Mouse (Mus musculus) stomach, embryonic 16.5 days (tissue): ENCODE measurements around the gene Tsc22d4. TPM values are rescaled to one million over a fixed set of nuclear protein-coding genes. Genes with fewer than 3 reads are reported as not detected.

Experiments used
- ATAC-seq: fragments of 200-750 bp; cut with Nextera tagmentation; 2 replicates; pipeline ENCODE4 v1.8.0; 2017; ENCODE audit warnings: moderate number of reproducible peaks, moderate TSS enrichment; ENCODE audit not compliant: insufficient read depth, low FRiP score
- H3K27ac ChIP-seq: fragments of 300-500 bp; sonication (generic); 2 replicates; pipeline ENCODE4 v1.5.1; 2014; ENCODE audit warnings: low read length
- H3K27me3 ChIP-seq: fragments of 300-500 bp; sonication (generic); 2 replicates; pipeline ENCODE4 v1.6.1; 2014; ENCODE audit warnings: low read length, control low read depth, mixed read lengths; ENCODE audit not compliant: control insufficient read depth, insufficient read depth
- H3K36me3 ChIP-seq: fragments of 300-500 bp; sonication (generic); 2 replicates; pipeline ENCODE4 v1.6.1; 2014; ENCODE audit warnings: low read length; ENCODE audit not compliant: control insufficient read depth, insufficient read depth
- H3K4me1 ChIP-seq: fragments of 300-500 bp; sonication (generic); 2 replicates; pipeline ENCODE4 v1.6.1; 2014; ENCODE audit warnings: low read length, control low read depth, mixed read lengths; ENCODE audit not compliant: control insufficient read depth, insufficient read depth
- H3K4me2 ChIP-seq: fragments of 300-500 bp; sonication (generic); 2 replicates; pipeline ENCODE4 v1.6.1; 2014; ENCODE audit warnings: low read depth, low read length, mixed read lengths
- H3K4me3 ChIP-seq: fragments of 300-500 bp; sonication (generic); replicated peaks from 2 replicates; pipeline ENCODE4 v1.5.1; 2014; ENCODE audit warnings: mild to moderate bottlenecking, low read length
- H3K9ac ChIP-seq: fragments of 300-500 bp; sonication (generic); 2 replicates; pipeline ENCODE4 v1.6.1; 2014; ENCODE audit warnings: low read length
- H3K9me3 ChIP-seq: fragments of 300-500 bp; sonication (generic); replicated peaks from 2 replicates; pipeline ENCODE4 v1.6.1; 2016; ENCODE audit warnings: low read length, control low read depth; ENCODE audit not compliant: control insufficient read depth
- WGBS: fragments of 180-500 bp; shearing (Covaris S2); extraction: QIAGEN DNeasy Blood & Tissue Kit; methylation state at CpG from one replicate; pipeline ENCODE4 v1.1.7; 2014; 5-methylcytosine and 5-hydroxymethylcytosine counted together
- polyA plus RNA-seq: library from polyadenylated mRNA; unstranded; fragments of >200 nt; fragmentation: Nextera tagmentation; extraction: Ambion mirVana; gene quantifications from 2 replicates; pipeline ENCODE4 v1.2.1, GENCODE M21; 2015

Gene Tsc22d4
- polyA plus RNA-seq, 1 experiment from 2014 or later = 119 TPM

- H3K27ac ChIP-seq = no peak overlapping the region
- H3K4me2 ChIP-seq = no peak overlapping the region
- 91% methylated on average over 7 of the region's 7 CpGs for WGBS
- no peak overlapping the region for H3K9ac ChIP-seq
- no peaks in the 10 kb centered on the region for H3K9me3 ChIP-seq
- ATAC-seq = no peak
- no peak overlapping the region for H3K4me3 ChIP-seq
- H3K27me3 ChIP-seq = no peaks in the 10 kb centered on the region
- H3K36me3 ChIP-seq = peaks cover 24% of the 10 kb centered on the region
- peaks cover 31% of the 10 kb centered on the region for H3K4me1 ChIP-seq
Measured at GRCm38 (mm10) chr5:137781661-137782060, 36.1 kb downstream of the Tsc22d4 start.

- ATAC-seq = no peak
- WGBS = 79% methylated on average over 13 of the region's 13 CpGs
- H3K9ac ChIP-seq = peak overlapping the region; percentile 92
- peak overlapping the region; percentile 90 for H3K4me2 ChIP-seq
- H3K27ac ChIP-seq = no peak overlapping the region
- H3K27me3 ChIP-seq = no peaks in the 10 kb centered on the region
- peak overlapping the region; percentile 79; the same call in 1 of the 2 replicates for H3K4me3 ChIP-seq
- peaks cover 24% of the 10 kb centered on the region for H3K36me3 ChIP-seq
- peaks cover 30% of the 10 kb centered on the region for H3K4me1 ChIP-seq
- H3K9me3 ChIP-seq = no peaks in the 10 kb centered on the region
Measured at GRCm38 (mm10) chr5:137782776-137783522, 37.4 kb downstream of the Tsc22d4 start.

- Histone ChIP-seq H3K4me2 (peak overlapping the region; percentile 90), H3K36me3 (peaks cover 24% of the 10 kb centered on the region), H3K4me1 (peaks cover 32% of the 10 kb centered on the region), H3K9ac (peak overlapping the region; percentile 92), H3K4me3 (peak overlapping the region; percentile 79), H3K27me3 (no peaks in the 10 kb centered on the region), H3K9me3 (no peaks in the 10 kb centered on the region), H3K27ac (peak overlapping the region; percentile 17; the same call in 1 of the 2 replicates)
- ATAC-seq = no peak
- 58% methylated on average over 9 of the region's 9 CpGs for WGBS
Measured at GRCm38 (mm10) chr5:137783901-137784540, 38.5 kb downstream of the Tsc22d4 start.

- WGBS = 63% methylated on average over 14 of the region's 14 CpGs
- Histone ChIP-seq H3K27ac (no peak overlapping the region), H3K4me1 (peaks cover 31% of the 10 kb centered on the region), H3K4me2 (peak overlapping the region; percentile 90), H3K4me3 (peak overlapping the region; percentile 79), H3K9me3 (no peaks in the 10 kb centered on the region), H3K27me3 (no peaks in the 10 kb centered on the region), H3K9ac (peak overlapping the region; percentile 92), H3K36me3 (peaks cover 24% of the 10 kb centered on the region)
- no peak for ATAC-seq
Measured at GRCm38 (mm10) chr5:137784546-137784945, 39.0 kb downstream of the Tsc22d4 start.

- peak overlapping the region; percentile 100 for H3K27ac ChIP-seq
- no peak; the same call in 1 of the 2 replicates for ATAC-seq
- H3K4me3 ChIP-seq = peak overlapping the region; percentile 79
- H3K4me1 ChIP-seq = peaks cover 23% of the 10 kb centered on the region
- no peaks in the 10 kb centered on the region for H3K27me3 ChIP-seq
- H3K9me3 ChIP-seq = no peaks in the 10 kb centered on the region
- H3K4me2 ChIP-seq = peak overlapping the region; percentile 90
- peak overlapping the region; percentile 92 for H3K9ac ChIP-seq
- H3K36me3 ChIP-seq = peaks cover 21% of the 10 kb centered on the region
- WGBS = 1% methylated on average over 62 of the region's 62 CpGs
Measured at GRCm38 (mm10) chr5:137785164-137786031, 39.9 kb downstream of the Tsc22d4 start.

- Histone ChIP-seq H3K4me2 (peak overlapping the region; percentile 90), H3K9ac (peak overlapping the region; percentile 92), H3K27ac (peak overlapping the region; percentile 100), H3K9me3 (no peaks in the 10 kb centered on the region), H3K36me3 (peaks cover 19% of the 10 kb centered on the region), H3K4me1 (peaks cover 23% of the 10 kb centered on the region), H3K4me3 (peak overlapping the region; percentile 79), H3K27me3 (no peaks in the 10 kb centered on the region)
- under 1% methylated on average over 79 of the region's 79 CpGs for WGBS
- ATAC-seq = peak; percentile 93
Measured at GRCm38 (mm10) chr5:137786109-137786942, 40.8 kb downstream of the Tsc22d4 start.

GRCm38 (mm10) chr5:137787151-137787928 is 41.8 kb downstream of the Tsc22d4 start, which contains the start of the genes Mepce and Zcwpw1:
Gene Mepce (minus strand): TSS chr5:137787655.
Gene Zcwpw1 (plus strand): TSS chr5:137787798.
- H3K4me2 ChIP-seq = peak within 1 kb of the TSS; percentile 90
- peak within 1 kb of the TSS; percentile 79 for H3K4me3 ChIP-seq
- no peaks in the 10 kb centered on the region for H3K27me3 ChIP-seq
- peak within 1 kb of the TSS; percentile 92 for H3K9ac ChIP-seq
- H3K9me3 ChIP-seq = no peaks in the 10 kb centered on the region
- peak within 1 kb of the TSS; percentile 100 for H3K27ac ChIP-seq
- peak; percentile 61 for ATAC-seq
- under 1% methylated on average over 48 of the region's 48 CpGs for WGBS
- H3K36me3 ChIP-seq = peaks cover 9% of the 10 kb centered on the region; the same call in 1 of the 2 replicates
- peaks cover 23% of the 10 kb centered on the region for H3K4me1 ChIP-seq
